Mouse (Mus musculus): Measurements from ENCODE around the gene Ankrd39. TPM values are rescaled to one million over a fixed set of nuclear protein-coding genes. Genes with fewer than 3 reads are reported as not detected.

Gene Ankrd39
- polyA plus RNA-seq, 1 experiment: 22.1 TPM

DNA sequence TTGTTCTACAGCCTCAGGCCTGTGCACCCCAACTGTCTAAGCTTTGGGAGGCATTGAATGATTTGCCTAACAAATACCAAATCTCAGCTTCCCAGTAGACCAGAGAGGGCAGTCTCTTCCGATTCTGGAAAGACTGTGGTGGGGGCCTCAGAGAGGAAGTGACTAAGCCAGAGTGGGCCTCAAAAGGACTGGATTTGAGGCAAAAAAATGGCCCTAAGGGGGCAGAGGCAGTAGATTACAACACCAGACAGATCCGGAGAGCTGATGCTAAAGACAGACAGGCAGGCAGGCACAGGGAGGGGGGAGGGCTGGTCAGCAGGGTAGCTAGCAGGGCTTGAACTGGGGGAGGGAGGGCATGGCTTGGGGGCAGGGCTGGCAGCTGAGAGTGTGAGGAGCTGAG, 19.2 kb upstream of the Ankrd39 start:
- TF ChIP-seq POLR2A (IDR thresholded peaks at IDR 0.05; ENCODE audit: borderline replicate concordance, extremely low read depth, low read depth, low read length) (no peak), CTCF (IDR thresholded peaks at IDR 0.05; ENCODE audit: insufficient read depth, low read length) (no peak)
- no peak for DNase-seq
- 49% methylated on average over 2 of the region's 2 CpGs for WGBS
- Histone ChIP-seq H3K4me1 (ENCODE audit: control insufficient read depth, insufficient read depth, low read length) (peaks cover 16% of the 10 kb centered on the region), H3K4me3 (replicated peaks; ENCODE audit: extremely low read depth, low read depth, low read length) (no peak overlapping the region)

DNA sequence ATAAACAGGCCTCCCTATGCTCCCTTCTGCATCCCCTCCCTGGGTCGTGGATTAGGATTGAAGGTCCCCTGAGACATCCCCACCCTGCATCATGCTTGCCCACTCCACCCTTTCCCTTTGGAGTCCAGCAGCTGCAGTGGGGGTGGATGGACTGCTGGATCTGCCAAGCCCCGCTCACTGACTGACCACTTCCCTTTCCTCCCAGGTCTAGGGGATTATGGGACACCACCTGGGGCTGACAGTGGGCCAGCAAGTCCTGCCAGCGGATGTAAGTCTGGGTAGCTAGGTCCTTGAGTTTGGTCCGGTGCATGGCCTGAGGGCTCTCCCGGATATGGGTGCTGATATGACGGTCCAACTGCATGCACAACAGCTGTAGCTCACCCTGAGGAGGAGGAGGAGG, 16.9 kb upstream of the Ankrd39 start:
- no peak for DNase-seq
- Histone ChIP-seq H3K4me3 (replicated peaks; ENCODE audit: extremely low read depth, low read depth, low read length) (no peak overlapping the region), H3K4me1 (ENCODE audit: control insufficient read depth, insufficient read depth, low read length) (peaks cover 7% of the 10 kb centered on the region)
- 62% methylated on average over 6 of the region's 6 CpGs for WGBS
- TF ChIP-seq CTCF (IDR thresholded peaks at IDR 0.05; ENCODE audit: insufficient read depth, low read length): no peak
- no peak for TF ChIP-seq POLR2A (IDR thresholded peaks at IDR 0.05; ENCODE audit: borderline replicate concordance, extremely low read depth, low read depth, low read length)

DNA sequence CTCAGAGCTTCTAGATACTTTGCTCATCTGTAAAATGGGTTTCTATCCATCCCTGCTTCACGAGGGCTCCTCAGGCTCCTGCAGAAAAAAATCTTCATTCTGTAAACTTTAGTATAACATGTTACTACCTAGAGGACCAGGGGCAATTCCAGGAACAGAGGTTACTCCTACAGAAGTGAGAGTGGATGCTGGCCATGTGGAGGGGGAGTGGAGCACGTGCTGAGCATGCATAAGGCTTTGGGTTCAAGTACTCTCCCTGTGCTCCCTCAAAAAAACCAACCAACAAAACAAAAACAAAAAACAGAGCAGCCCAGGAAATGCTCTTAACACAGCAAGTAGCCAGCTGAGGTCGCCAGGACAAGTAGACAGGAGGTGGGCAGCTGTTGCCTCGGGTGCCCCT, 16.4 kb upstream of the Ankrd39 start:
- TF ChIP-seq POLR2A (IDR thresholded peaks at IDR 0.05; ENCODE audit: borderline replicate concordance, extremely low read depth, low read depth, low read length) (no peak), CTCF (IDR thresholded peaks at IDR 0.05; ENCODE audit: insufficient read depth, low read length) (no peak)
- WGBS: 60% methylated on average over 4 of the region's 4 CpGs

DNA sequence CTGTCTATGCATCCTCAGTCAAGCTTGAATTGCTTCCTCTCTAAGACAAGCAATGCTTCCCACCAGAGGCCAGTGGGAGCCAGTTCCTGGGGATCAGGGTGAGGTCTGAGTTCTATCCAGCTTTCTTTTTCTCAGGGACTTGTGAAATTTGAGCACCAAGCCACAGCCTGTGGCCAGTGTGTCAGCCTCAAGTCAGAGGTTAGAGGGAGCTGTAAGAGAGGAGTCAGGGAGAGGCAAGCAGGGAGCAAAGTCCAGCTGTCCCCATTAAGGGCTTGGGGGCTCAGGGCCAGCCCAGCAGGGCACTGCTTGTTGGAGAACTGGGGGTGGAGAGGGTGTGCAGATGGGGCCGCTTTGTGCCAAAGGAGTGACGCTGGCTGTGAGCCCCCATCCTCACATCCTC, 16.0 kb upstream of the Ankrd39 start:
- H3K4me1 ChIP-seq (ENCODE audit: control insufficient read depth, insufficient read depth, low read length): peaks cover 13% of the 10 kb centered on the region
- DNase-seq: no peak
- no peak overlapping the region for H3K4me3 ChIP-seq (replicated peaks; ENCODE audit: extremely low read depth, low read depth, low read length)
- 70% methylated on average over 2 of the region's 2 CpGs for WGBS
- TF ChIP-seq CTCF (IDR thresholded peaks at IDR 0.05; ENCODE audit: insufficient read depth, low read length) (no peak), POLR2A (IDR thresholded peaks at IDR 0.05; ENCODE audit: borderline replicate concordance, extremely low read depth, low read depth, low read length) (no peak)

More for the DNA sequence above, 16.4 kb upstream of the Ankrd39 start:
- DNase-seq: no peak
- Histone ChIP-seq H3K4me3 (replicated peaks; ENCODE audit: extremely low read depth, low read depth, low read length) (no peak overlapping the region), H3K4me1 (ENCODE audit: control insufficient read depth, insufficient read depth, low read length) (peaks cover 10% of the 10 kb centered on the region)

DNA sequence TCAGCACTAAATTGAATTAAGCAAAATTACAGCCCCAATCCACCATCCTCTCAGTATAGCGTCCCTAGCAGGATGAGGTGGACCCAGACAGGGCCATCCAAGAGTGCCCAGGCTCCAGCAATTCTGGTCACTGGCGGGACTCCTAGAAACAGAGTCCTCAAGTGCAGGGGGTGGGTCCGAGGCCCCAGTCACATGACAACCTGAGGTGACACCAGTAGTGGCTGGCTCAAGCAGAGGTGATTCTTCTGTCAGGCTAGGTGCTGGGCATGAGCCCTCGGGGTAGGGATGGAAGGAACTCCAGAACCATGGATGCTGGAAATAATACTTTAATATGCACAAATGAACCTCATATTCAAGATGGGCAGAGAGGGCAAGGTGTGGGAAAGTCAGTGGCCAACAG, 15.1 kb upstream of the Ankrd39 start:
- TF ChIP-seq CTCF (IDR thresholded peaks at IDR 0.05; ENCODE audit: insufficient read depth, low read length): no peak
- no peak for TF ChIP-seq POLR2A (IDR thresholded peaks at IDR 0.05; ENCODE audit: borderline replicate concordance, extremely low read depth, low read depth, low read length)
- H3K4me1 ChIP-seq (ENCODE audit: control insufficient read depth, insufficient read depth, low read length): peaks cover 13% of the 10 kb centered on the region
- no peak for DNase-seq
- H3K4me3 ChIP-seq (replicated peaks; ENCODE audit: extremely low read depth, low read depth, low read length): no peak overlapping the region
- 74% methylated on average over 4 of the region's 4 CpGs for WGBS

DNA sequence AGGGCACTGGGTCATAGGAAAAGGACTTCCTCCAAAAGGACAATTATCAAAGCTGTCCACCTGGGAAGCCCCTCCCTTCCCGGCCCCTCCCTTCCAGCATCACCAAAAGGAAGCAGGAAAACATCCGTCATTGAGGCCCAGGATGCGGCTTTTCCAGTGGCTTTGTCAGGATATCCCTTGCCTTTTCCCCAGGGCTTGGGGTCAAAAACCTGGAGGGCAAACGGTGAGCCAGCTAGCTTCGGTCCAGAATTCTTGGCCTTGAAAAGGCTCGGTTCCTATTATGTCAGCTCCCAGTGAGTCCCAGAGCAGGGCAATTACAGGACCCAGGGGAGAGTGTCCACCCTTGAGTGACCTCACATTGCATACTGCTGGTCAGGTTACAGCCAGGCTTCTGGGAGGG, 13.7 kb upstream of the Ankrd39 start:
- no peak for TF ChIP-seq CTCF (IDR thresholded peaks at IDR 0.05; ENCODE audit: insufficient read depth, low read length)
- TF ChIP-seq POLR2A (IDR thresholded peaks at IDR 0.05; ENCODE audit: borderline replicate concordance, extremely low read depth, low read depth, low read length): no peak
- WGBS: 47% methylated on average over 6 of the region's 6 CpGs
- Histone ChIP-seq H3K4me3 (replicated peaks; ENCODE audit: extremely low read depth, low read depth, low read length) (no peak overlapping the region), H3K4me1 (ENCODE audit: control insufficient read depth, insufficient read depth, low read length) (peaks cover 15% of the 10 kb centered on the region)
- no peak for DNase-seq

DNA sequence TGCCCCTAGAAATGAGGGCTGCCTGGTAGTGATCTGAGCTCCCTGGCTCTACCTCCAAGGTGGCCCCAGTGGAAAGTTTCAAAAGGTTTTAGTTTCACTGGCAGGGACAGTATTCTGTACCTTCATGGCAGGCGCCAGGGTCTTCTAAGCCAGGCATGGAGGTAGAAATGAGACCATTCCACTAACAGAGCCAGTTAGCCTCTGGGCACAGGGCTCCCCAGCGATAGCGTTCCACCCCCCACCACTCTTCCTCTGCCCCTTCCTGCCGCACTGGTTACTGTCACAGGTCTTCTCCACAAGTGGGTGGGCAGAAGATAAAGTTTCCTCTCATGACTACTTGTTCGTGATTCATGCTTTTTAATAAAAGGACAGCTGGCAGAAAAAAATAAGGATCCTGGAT, 12.6 kb upstream of the Ankrd39 start:
- no peak for TF ChIP-seq POLR2A (IDR thresholded peaks at IDR 0.05; ENCODE audit: borderline replicate concordance, extremely low read depth, low read depth, low read length)
- TF ChIP-seq CTCF (IDR thresholded peaks at IDR 0.05; ENCODE audit: insufficient read depth, low read length): no peak
- 58% methylated on average over 5 of the region's 5 CpGs for WGBS
- no peak for DNase-seq
- peaks cover 25% of the 10 kb centered on the region for H3K4me1 ChIP-seq (ENCODE audit: control insufficient read depth, insufficient read depth, low read length)
- H3K4me3 ChIP-seq (replicated peaks; ENCODE audit: extremely low read depth, low read depth, low read length): no peak overlapping the region

DNA sequence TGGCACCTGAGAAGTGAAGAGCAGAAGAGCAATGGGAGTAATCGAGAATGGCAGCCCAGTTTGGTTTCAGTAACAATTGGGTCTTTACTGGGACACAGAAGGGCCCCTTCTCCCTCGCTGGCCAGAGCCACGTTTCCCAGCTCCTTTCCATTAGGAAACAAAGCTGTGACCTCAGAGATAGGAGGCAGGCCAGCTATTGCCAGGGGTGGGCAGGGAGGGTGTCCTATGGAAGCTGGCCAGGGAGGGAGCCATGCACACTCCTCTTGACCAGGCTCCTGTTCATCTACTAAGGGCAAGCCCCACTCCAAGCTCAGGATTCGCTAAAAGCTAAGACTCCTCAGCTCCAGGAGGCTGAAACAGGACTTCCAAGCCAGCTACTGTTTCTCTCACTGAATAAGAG, 12.0 kb upstream of the Ankrd39 start:
- no peak for DNase-seq
- TF ChIP-seq CTCF (IDR thresholded peaks at IDR 0.05; ENCODE audit: insufficient read depth, low read length): no peak
- no peak for TF ChIP-seq POLR2A (IDR thresholded peaks at IDR 0.05; ENCODE audit: borderline replicate concordance, extremely low read depth, low read depth, low read length)
- 29% methylated on average over 4 of the region's 4 CpGs for WGBS
- peaks cover 28% of the 10 kb centered on the region for H3K4me1 ChIP-seq (ENCODE audit: control insufficient read depth, insufficient read depth, low read length)
- H3K4me3 ChIP-seq (replicated peaks; ENCODE audit: extremely low read depth, low read depth, low read length): no peak overlapping the region

DNA sequence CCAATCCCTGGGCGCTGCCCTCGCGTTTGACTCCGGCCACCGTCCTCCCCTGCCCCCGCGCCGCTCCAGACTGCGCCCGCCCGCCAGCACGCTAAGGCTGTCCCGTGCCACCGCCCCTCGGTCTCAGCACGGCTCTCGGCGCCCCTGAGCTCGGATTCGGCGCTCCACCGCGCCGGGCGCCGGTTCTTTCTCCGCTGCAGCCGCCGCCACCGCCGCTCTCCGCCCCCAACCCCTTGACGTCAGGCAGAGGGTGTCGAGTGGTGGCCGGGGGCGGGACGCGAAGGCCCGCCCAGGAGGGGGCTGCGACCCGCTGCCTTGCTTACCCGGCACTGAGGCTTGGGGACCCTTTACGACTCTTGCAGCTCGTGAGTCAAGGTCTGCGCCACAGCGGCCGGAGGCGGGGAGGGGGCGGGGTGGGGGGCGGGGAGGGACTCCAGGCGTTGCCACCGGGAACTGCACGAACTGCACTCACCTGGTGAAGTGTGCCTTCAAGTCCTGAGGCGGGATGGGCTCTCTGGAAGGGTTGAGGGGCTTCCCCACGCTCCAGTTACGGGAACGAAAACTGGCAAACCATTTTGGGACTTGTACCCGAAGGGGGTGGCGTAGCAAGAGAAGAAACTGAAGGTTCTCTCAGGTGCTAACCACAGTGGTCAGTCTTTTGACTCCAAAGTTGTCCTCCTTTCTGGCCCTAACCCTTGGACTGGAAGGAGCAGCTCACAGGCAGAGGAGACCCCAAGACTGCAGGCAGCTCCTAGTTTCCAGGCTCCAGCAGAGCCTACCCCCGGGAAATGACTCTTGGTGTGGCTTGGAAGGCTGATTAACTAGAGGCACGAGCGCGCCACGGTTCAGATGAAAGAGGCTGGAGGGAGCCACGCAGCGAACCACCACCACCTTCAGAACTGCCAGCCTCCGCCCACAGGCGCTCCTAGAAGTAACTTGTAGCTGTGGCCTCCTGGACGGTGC, 11.1 kb upstream of the Ankrd39 start, which contains the start of gene Sema4c:
TSS of gene Sema4c (minus strand) at position 319 of the 963 bp plus-strand sequence.
- Histone ChIP-seq H3K4me1 (ENCODE audit: control insufficient read depth, insufficient read depth, low read length) (peaks cover 29% of the 10 kb centered on the region), H3K4me3 (replicated peaks; ENCODE audit: extremely low read depth, low read depth, low read length) (peak within 1 kb of the TSS; percentile 96)
- TF ChIP-seq POLR2A (IDR thresholded peaks at IDR 0.05; ENCODE audit: borderline replicate concordance, extremely low read depth, low read depth, low read length) (peak; percentile 20; the same call in 1 of the 2 replicates), CTCF (IDR thresholded peaks at IDR 0.05; ENCODE audit: insufficient read depth, low read length) (no peak)
- peak; percentile 77 for DNase-seq
- 1% methylated on average over 68 of the region's 69 CpGs for WGBS

All from lung, adult 2 months (tissue).